Mouse (Mus musculus): Measurements from ENCODE around the gene Zswim5.

GRCm38 (mm10) chr4:116939585-116939984 lies 62.4 kb downstream of the Zswim5 start:
- TF ChIP-seq POLR2A (IDR thresholded peaks at IDR 0.05; ENCODE audit: control insufficient read depth, low read depth, low read length) (no peak), CTCF (IDR thresholded peaks at IDR 0.05; ENCODE audit: control insufficient read depth, insufficient read depth, insufficient replicate concordance, low read depth, low read length) (no peak)
